Mouse (Mus musculus): ENCODE results near the gene Lsamp.

DNA sequence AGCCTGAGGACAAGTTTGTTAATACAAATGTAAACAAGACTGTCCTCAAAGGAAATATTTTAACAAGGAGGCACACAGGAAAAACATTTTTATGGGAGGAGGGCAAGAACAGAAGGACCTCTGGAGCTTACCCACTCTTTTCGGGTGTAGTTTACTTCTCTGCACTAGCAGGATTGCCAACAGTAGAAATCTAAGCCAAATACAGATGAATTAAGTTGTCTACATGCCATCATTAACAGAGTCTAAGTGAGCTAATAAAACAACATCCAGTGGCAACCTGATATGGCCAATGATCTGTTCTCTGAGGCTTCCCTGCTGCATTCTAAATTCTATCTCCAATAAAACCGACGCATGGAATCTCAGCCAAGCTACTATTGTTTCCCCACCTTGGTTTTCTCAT is 713.1 kb downstream of the Lsamp start:
- no peak for TF ChIP-seq CTCF (IDR thresholded peaks at IDR 0.05; ENCODE audit: extremely low read depth, insufficient read depth, insufficient read length, insufficient replicate concordance)
- no peak for TF ChIP-seq POLR2A (IDR thresholded peaks at IDR 0.05; ENCODE audit: low read depth, low read length)
